Mouse (Mus musculus) CH12.LX (cell line): Measurements from ENCODE around the gene Ribc1.

ENCODE experiments used
- MAZ ChIP-seq: IDR thresholded peaks from 2 replicates; pipeline ENCODE4 v1.6.1; 2012; ENCODE audit warnings: low read depth, mild to moderate bottlenecking, inconsistent platforms, low read length, improper control_type of control experiment, moderate library complexity
- MXI1 ChIP-seq: IDR thresholded peaks from 2 replicates; pipeline ENCODE4 v1.6.1; 2011; ENCODE audit warnings: mild to moderate bottlenecking, low read depth, low read length, improper control_type of control experiment

DNA sequence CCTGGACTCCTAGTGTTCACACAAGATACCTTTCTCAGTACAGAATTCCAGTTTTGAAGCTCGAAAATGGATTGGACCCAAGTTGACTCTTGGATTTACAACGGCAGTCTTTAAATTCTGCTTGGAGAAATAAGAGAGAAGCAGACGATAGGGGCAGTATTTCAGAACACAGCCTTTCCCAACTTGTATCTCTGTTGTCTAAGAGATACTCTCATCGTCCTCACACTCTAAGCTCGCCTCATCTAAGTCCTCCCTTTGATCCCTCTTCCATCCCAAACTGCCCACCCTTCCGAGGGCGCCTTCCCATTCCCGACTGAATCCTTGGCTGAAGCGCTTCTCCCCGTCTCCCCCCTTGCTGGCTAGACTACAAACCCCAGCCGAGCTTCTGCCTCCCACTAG, 344 bp downstream of the Ribc1 start:
- TF ChIP-seq MAZ (no peak), MXI1 (no peak)
